Mouse (Mus musculus) forebrain, embryonic 10.5 days (tissue): ENCODE data around the gene Slc24a3. TPM values are rescaled to one million over a fixed set of nuclear protein-coding genes. Genes with fewer than 3 reads are reported as not detected.

Source experiments
- DNase-seq: peaks from one replicate; pipeline ENCODE4 v3.0.0-alpha.2; 2017; ENCODE audit warnings: low spot score; ENCODE audit errors: extremely low spot score
- H3K27ac ChIP-seq: fragments of 300-500 bp; sonication (generic); 2 replicates; pipeline ENCODE4 v1.5.1; 2016; ENCODE audit warnings: mild to moderate bottlenecking
- H3K27me3 ChIP-seq: fragments of 300-500 bp; sonication (generic); 2 replicates; pipeline ENCODE4 v1.6.1; 2016; ENCODE audit warnings: mild to moderate bottlenecking; ENCODE audit not compliant: poor library complexity, severe bottlenecking
- H3K36me3 ChIP-seq: fragments of 300-500 bp; sonication (generic); replicated peaks from 2 replicates; pipeline ENCODE4 v1.6.1; 2016; ENCODE audit warnings: mild to moderate bottlenecking, moderate library complexity
- H3K4me1 ChIP-seq: fragments of 300-500 bp; sonication (generic); 2 replicates; pipeline ENCODE4 v1.6.1; 2016
- H3K4me3 ChIP-seq: fragments of 300-500 bp; sonication (generic); 2 replicates; pipeline ENCODE4 v1.5.1; 2016; ENCODE audit warnings: mild to moderate bottlenecking, moderate library complexity
- H3K9me3 ChIP-seq: fragments of 300-500 bp; sonication (generic); 2 replicates; pipeline ENCODE4 v1.6.1; 2016; ENCODE audit warnings: mild to moderate bottlenecking, moderate library complexity
- WGBS: fragments of 180-500 bp; shearing (Covaris S2); methylation state at CpG from one replicate; pipeline ENCODE4 v1.1.7; 2016; 5-methylcytosine and 5-hydroxymethylcytosine counted together
- polyA plus RNA-seq: library from polyadenylated mRNA; unstranded; fragments of >200 nt; fragmentation: Nextera tagmentation; extraction: Ambion mirVana; gene quantifications from 2 replicates; pipeline ENCODE4 v1.2.1, GENCODE M21; 2016

Slc24a3 gene
- polyA plus RNA-seq, 1 experiment from 2014 or later, result 0.16 TPM

GRCm38 (mm10) chr2:145401240-145401805, 233.8 kb downstream of the Slc24a3 start:
- WGBS, result 68% methylated on average over 6 of the region's 6 CpGs
- no peak overlapping the region for H3K4me3 ChIP-seq

GRCm38 (mm10) chr2:145401996-145402395, 234.4 kb downstream of the Slc24a3 start:
- no peaks in the 10 kb centered on the region for H3K9me3 ChIP-seq
- 80% methylated on average over 2 of the region's 2 CpGs for WGBS
- DNase-seq, result no peak
- H3K27ac ChIP-seq, result no peak overlapping the region
- no peaks in the 10 kb centered on the region for H3K27me3 ChIP-seq
- no peaks in the 10 kb centered on the region for H3K36me3 ChIP-seq
- H3K4me3 ChIP-seq, result no peak overlapping the region
- H3K4me1 ChIP-seq, result peaks cover 26% of the 10 kb centered on the region

More at GRCm38 (mm10) chr2:145401240-145401805, 233.8 kb downstream of the Slc24a3 start:
- Histone ChIP-seq H3K4me1 (peaks cover 32% of the 10 kb centered on the region), H3K36me3 (no peaks in the 10 kb centered on the region), H3K9me3 (no peaks in the 10 kb centered on the region), H3K27me3 (no peaks in the 10 kb centered on the region), H3K27ac (no peak overlapping the region)
- DNase-seq, result no peak

- 64% methylated on average over 11 of the region's 11 CpGs for WGBS
- Histone ChIP-seq H3K9me3 (no peaks in the 10 kb centered on the region), H3K36me3 (no peaks in the 10 kb centered on the region), H3K4me1 (peaks cover 18% of the 10 kb centered on the region), H3K27ac (no peak overlapping the region; the same call in 1 of the 2 replicates), H3K4me3 (no peak overlapping the region), H3K27me3 (no peaks in the 10 kb centered on the region)
- no peak for DNase-seq
Observed at GRCm38 (mm10) chr2:145404818-145405531, 237.4 kb downstream of the Slc24a3 start.

GRCm38 (mm10) chr2:145405746-145406145, 238.2 kb downstream of the Slc24a3 start:
- no peak for DNase-seq
- Histone ChIP-seq H3K36me3 (no peaks in the 10 kb centered on the region), H3K4me3 (no peak overlapping the region), H3K27ac (no peak overlapping the region; the same call in 1 of the 2 replicates), H3K4me1 (peaks cover 18% of the 10 kb centered on the region), H3K27me3 (no peaks in the 10 kb centered on the region), H3K9me3 (no peaks in the 10 kb centered on the region)
- 61% methylated on average over 4 of the region's 4 CpGs for WGBS

GRCm38 (mm10) chr2:145417738-145418137, 250.2 kb downstream of the Slc24a3 start:
- WGBS, result 90% methylated on average over 2 of the region's 2 CpGs
- H3K36me3 ChIP-seq, result no peaks in the 10 kb centered on the region
- H3K4me1 ChIP-seq, result no peaks in the 10 kb centered on the region; the same call in 1 of the 2 replicates

GRCm38 (mm10) chr2:145419078-145419477, 251.5 kb downstream of the Slc24a3 start:
- Histone ChIP-seq H3K36me3 (no peaks in the 10 kb centered on the region), H3K4me3 (no peak overlapping the region), H3K4me1 (no peaks in the 10 kb centered on the region; the same call in 1 of the 2 replicates), H3K27me3 (no peaks in the 10 kb centered on the region), H3K9me3 (no peaks in the 10 kb centered on the region), H3K27ac (no peak overlapping the region)
- no peak for DNase-seq
- WGBS, result 85% methylated on average over 2 of the region's 2 CpGs

More at GRCm38 (mm10) chr2:145417738-145418137, 250.2 kb downstream of the Slc24a3 start:
- no peak for DNase-seq
- Histone ChIP-seq H3K9me3 (no peaks in the 10 kb centered on the region), H3K4me3 (no peak overlapping the region), H3K27me3 (no peaks in the 10 kb centered on the region), H3K27ac (no peak overlapping the region)

GRCm38 (mm10) chr2:145420967-145421888, 253.7 kb downstream of the Slc24a3 start:
- no peaks in the 10 kb centered on the region for H3K36me3 ChIP-seq
- no peaks in the 10 kb centered on the region; the same call in 1 of the 2 replicates for H3K4me1 ChIP-seq
- H3K4me3 ChIP-seq, result no peak overlapping the region
- 84% methylated on average over 5 of the region's 5 CpGs for WGBS
- no peak overlapping the region for H3K27ac ChIP-seq
- H3K27me3 ChIP-seq, result no peaks in the 10 kb centered on the region
- DNase-seq, result no peak
- no peaks in the 10 kb centered on the region for H3K9me3 ChIP-seq

GRCm38 (mm10) chr2:145421889-145422212, 254.3 kb downstream of the Slc24a3 start:
- no peak for DNase-seq
- H3K27ac ChIP-seq, result no peak overlapping the region
- 87% methylated on average over 3 of the region's 3 CpGs for WGBS

GRCm38 (mm10) chr2:145429982-145430381, 262.4 kb downstream of the Slc24a3 start:
- H3K27me3 ChIP-seq, result no peaks in the 10 kb centered on the region
- H3K4me1 ChIP-seq, result no peaks in the 10 kb centered on the region
- no peak overlapping the region for H3K4me3 ChIP-seq
- no peak overlapping the region for H3K27ac ChIP-seq
- no peak for DNase-seq
- no peaks in the 10 kb centered on the region for H3K9me3 ChIP-seq
- H3K36me3 ChIP-seq, result no peaks in the 10 kb centered on the region
- 89% methylated on average over 5 of the region's 5 CpGs for WGBS

More at GRCm38 (mm10) chr2:145421889-145422212, 254.3 kb downstream of the Slc24a3 start:
- no peaks in the 10 kb centered on the region for H3K9me3 ChIP-seq
- H3K4me1 ChIP-seq, result no peaks in the 10 kb centered on the region; the same call in 1 of the 2 replicates
- no peaks in the 10 kb centered on the region for H3K27me3 ChIP-seq
- no peaks in the 10 kb centered on the region for H3K36me3 ChIP-seq
- no peak overlapping the region for H3K4me3 ChIP-seq

GRCm38 (mm10) chr2:145434068-145434467, 266.5 kb downstream of the Slc24a3 start:
- no peak overlapping the region for H3K27ac ChIP-seq
- no peak for DNase-seq
- WGBS, result 95% methylated on average over 1 of the region's 1 CpGs
- H3K4me1 ChIP-seq, result peaks cover 8% of the 10 kb centered on the region
- H3K36me3 ChIP-seq, result no peaks in the 10 kb centered on the region
- no peaks in the 10 kb centered on the region for H3K9me3 ChIP-seq
- H3K4me3 ChIP-seq, result no peak overlapping the region
- no peaks in the 10 kb centered on the region for H3K27me3 ChIP-seq

GRCm38 (mm10) chr2:145438336-145438735, 270.8 kb downstream of the Slc24a3 start:
- Histone ChIP-seq H3K27me3 (no peaks in the 10 kb centered on the region), H3K27ac (no peak overlapping the region), H3K4me3 (no peak overlapping the region), H3K9me3 (no peaks in the 10 kb centered on the region), H3K4me1 (peaks cover 8% of the 10 kb centered on the region), H3K36me3 (no peaks in the 10 kb centered on the region)
- WGBS, result 50% methylated on average over 5 of the region's 5 CpGs
- no peak for DNase-seq

- Histone ChIP-seq H3K9me3 (no peaks in the 10 kb centered on the region), H3K27me3 (no peaks in the 10 kb centered on the region), H3K4me1 (peaks cover 8% of the 10 kb centered on the region), H3K4me3 (no peak overlapping the region), H3K36me3 (no peaks in the 10 kb centered on the region), H3K27ac (no peak overlapping the region)
- WGBS, result 96% methylated on average over 1 of the region's 1 CpGs
- DNase-seq, result no peak
Observed at GRCm38 (mm10) chr2:145439755-145440154, 272.2 kb downstream of the Slc24a3 start.
